Mouse (Mus musculus) splenic B cell, adult 2 months (primary cell): ENCODE results near the gene Dcaf17.

Source experiments
- DNase-seq: peaks from one replicate; pipeline ENCODE4 v3.0.0-alpha.2; 2011; ENCODE audit warnings: low read depth, low spot score
- H3K27me3 ChIP-seq: 2 replicates; pipeline ENCODE4 v1.6.1; 2012; ENCODE audit warnings: mild to moderate bottlenecking, low read length, moderate library complexity, mixed read lengths; ENCODE audit not compliant: control insufficient read depth, poor library complexity, insufficient read depth, severe bottlenecking
- H3K36me3 ChIP-seq: 2 replicates; pipeline ENCODE4 v1.6.1; 2012; ENCODE audit warnings: mild to moderate bottlenecking, low read length, moderate library complexity, mixed read lengths; ENCODE audit not compliant: control insufficient read depth, poor library complexity, insufficient read depth, severe bottlenecking

The Dcaf17 gene

DNA sequence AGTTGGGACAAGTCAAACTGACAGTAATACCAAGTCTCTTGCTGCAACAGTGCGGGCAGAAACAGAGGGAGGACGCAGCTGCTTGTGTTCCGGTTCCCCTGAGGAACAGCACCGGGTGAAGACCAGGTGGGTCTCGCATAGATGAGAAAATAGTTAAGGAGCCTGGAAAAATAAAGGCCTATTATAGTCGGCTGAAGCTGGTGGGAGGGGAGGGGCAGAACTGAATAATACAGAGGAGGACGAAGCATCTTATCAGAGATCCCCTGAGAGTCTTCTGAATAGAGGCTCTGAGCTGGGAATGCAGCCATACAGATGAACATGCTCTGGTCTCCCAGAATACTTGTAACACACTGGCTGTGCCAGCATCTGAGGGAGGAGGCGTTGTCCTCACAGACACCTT is 21.1 kb upstream of the Dcaf17 start:
- H3K27me3 ChIP-seq, result no peaks in the 10 kb centered on the region
- no peak for DNase-seq
- no peaks in the 10 kb centered on the region; the same call in 1 of the 2 replicates for H3K36me3 ChIP-seq

DNA sequence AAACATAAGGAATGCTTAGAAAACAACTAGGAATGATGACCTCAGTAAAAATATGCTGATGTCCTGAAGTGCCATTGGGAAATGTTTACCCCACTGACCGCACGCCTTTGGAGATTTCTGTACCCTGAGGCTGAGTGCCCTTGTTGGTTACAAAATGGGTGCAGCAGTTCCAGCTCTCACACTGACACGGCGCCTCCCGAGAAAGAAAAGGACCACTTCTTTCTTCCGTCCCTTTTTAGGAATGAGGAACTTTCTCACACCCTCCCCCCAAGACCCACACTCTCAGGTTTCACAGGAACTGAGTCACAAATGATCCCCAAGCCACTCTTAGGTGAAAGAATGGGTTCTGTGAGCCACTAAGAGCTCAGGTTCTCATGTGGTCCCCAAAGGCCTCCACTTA is 17.7 kb upstream of the Dcaf17 start:
- H3K27me3 ChIP-seq, result no peaks in the 10 kb centered on the region
- no peaks in the 10 kb centered on the region for H3K36me3 ChIP-seq
- no peak for DNase-seq

DNA sequence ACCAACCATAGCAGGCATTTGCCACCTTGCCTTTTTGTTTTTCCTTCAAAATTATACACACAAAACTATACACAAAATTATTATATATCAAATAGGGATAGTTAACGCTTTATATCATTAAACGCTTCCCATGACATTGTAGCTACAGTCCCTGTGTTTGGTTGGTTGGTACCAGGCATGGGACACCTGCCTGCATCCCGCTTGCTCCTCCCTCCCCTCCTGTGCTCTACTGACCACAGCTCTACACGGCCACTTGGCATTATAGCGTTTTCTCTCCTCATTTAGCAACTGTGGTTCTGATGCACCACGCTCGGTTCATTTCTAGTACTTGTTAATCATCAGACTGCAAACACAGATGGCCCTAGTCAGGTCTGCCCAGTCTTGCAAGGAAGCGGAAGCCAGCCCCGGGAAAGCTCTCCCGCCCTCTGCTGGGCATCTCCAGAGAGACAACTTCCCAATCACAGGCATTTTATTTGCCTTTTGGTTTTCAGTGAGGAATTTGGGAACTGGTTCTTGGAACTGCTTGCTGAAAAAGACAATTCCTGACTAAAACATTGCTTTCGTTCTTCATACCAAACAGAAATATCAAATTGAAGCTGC is 15.5 kb upstream of the Dcaf17 start:
- peak; percentile 61 for DNase-seq
- Histone ChIP-seq H3K36me3 (no peaks in the 10 kb centered on the region), H3K27me3 (no peaks in the 10 kb centered on the region)

DNA sequence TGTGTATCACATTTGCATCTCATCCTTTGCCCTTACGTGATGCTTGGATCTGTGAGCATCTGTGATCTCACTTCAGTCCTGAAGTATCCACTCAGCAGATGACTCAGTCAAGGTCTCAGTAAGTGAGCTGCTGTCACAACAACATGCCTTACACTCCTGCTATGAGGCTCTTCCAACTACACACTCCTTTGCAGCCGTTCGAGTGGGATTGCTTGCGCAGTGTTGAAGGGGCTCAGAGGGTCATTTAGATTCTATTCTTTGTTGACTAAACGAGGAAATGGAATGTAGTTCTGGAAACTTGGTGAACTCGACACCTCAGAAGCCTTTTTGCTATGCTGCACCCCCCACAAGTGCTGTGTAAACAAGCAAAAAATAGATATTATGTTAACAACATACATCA is 9.0 kb upstream of the Dcaf17 start:
- no peaks in the 10 kb centered on the region for H3K36me3 ChIP-seq
- DNase-seq, result no peak
- no peaks in the 10 kb centered on the region for H3K27me3 ChIP-seq

DNA sequence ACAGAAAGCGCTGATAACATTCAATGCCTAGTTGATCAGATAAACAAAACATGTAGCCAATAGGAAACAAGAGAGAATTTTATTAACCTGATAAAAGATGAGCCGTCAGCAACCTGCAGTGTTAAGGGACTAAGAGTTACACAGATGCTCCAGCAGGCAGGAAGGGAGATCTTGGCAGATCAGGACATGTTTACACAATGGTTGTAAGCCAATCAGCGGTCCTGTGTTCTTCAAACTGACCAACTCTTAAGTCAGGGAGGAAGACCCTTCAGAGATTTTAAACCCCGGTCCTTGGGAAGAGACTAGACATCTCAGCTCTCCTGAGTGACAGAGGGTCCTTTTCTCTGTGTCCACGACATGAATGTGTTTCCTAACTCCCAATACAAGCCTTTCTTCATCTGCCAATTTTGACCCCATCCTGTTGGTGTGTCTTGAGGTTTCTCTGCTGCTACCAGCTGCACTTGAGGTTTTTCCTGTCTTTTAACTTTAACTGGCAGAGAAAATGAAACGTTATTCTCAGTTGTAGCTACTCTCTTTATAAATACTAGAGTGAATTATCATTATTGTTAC is 8.3 kb upstream of the Dcaf17 start:
- no peaks in the 10 kb centered on the region for H3K27me3 ChIP-seq
- no peak for DNase-seq
- no peaks in the 10 kb centered on the region for H3K36me3 ChIP-seq

DNA sequence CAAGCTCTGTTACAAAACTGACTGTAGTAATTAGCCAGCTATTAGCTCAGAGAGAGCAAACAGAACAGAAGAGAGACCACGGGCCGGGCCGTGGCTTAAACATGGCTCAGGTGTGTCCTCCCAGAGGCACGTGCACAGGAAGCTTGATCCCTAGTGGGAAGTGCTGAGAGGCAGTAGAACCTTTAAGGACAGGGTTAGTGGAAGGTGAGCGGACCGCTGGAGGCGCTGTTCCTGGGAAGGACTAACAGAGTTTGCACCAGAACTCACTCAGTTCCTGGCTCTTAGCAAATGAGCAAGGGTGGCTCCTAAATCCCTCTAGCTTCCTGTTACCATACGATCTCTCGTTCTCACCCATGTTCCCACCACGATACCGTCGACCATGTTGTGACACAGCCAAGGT is 6.2 kb upstream of the Dcaf17 start:
- DNase-seq, result no peak
- no peaks in the 10 kb centered on the region for H3K27me3 ChIP-seq
- H3K36me3 ChIP-seq, result no peaks in the 10 kb centered on the region

DNA sequence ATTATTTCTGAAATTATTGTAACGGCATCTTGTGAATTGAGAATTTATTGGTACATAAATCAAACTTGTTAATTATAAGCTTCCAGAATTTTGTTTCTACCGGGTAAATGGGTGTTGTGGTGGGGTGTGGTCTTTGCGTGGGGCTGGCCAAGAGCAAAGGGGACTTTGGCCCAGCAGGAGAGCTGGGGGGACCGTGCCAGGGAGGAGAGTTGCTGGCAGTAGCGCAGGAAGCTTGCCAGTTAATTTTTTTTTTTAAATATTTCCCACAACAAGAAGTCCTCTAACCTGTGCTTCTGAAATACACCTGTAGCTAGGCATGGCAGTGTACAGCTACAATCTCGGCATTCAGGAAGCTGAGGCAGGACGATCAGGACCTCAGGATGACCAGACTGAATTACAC is 4.6 kb upstream of the Dcaf17 start:
- H3K27me3 ChIP-seq, result no peaks in the 10 kb centered on the region
- no peak for DNase-seq
- no peaks in the 10 kb centered on the region for H3K36me3 ChIP-seq

DNA sequence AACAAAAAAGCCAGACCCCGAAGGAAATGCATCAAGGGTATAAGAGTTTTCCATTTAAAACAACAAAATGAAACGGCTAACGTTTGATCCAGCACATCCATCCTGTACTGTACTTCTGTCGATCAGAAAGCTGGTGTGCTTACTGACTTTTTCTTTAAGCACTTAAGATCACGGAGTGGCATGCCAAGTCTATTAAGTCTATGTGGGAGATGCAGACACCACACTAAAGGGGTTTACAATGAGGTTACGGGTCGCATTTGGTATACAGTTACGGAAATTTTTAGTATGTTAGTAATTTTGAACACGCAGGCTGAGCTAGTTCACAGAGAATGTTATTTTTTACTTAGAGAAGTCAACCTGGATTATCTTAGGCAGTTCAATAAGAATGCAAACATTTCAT is 412 bp upstream of the Dcaf17 start:
- DNase-seq, result no peak
- H3K27me3 ChIP-seq, result no peaks in the 10 kb centered on the region
- H3K36me3 ChIP-seq, result peaks cover 6% of the 10 kb centered on the region; the same call in 1 of the 2 replicates

DNA sequence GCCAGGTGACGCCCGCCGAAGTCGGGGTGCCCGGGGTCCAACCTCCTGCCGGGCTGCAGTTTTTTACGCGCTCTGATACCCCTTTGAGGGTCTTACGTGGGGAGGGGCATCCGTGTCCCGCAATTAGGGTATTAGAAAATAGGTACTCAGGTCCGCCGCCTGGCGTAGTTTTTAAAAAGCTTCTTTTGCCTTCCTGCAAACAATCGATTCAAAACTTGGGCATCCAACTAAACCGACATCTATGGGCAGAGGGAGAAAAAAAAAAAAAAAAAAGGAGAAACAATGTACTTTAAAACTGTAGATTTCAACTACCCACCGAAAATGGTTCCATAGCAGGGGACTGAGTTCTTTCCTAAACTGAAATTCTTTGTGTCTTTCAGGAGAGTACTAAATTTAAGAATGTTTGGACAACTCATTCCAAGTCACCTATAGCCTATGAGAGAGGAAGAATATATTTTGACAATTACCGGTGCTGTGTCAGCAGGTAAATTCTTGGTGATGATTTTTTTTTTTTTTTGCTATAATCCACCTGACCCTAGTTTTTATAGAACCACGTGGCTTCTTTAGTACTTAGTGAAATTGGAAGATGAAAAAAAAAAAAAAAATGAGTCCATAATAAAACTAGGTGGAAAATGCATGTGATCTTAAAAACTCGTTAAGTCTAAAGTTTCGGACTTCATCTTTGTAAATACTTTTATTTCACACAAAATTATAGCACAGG is 1.1 kb downstream of the Dcaf17 start:
- no peak for DNase-seq
- H3K27me3 ChIP-seq, result no peaks in the 10 kb centered on the region
- H3K36me3 ChIP-seq, result peaks cover 6% of the 10 kb centered on the region; the same call in 1 of the 2 replicates

DNA sequence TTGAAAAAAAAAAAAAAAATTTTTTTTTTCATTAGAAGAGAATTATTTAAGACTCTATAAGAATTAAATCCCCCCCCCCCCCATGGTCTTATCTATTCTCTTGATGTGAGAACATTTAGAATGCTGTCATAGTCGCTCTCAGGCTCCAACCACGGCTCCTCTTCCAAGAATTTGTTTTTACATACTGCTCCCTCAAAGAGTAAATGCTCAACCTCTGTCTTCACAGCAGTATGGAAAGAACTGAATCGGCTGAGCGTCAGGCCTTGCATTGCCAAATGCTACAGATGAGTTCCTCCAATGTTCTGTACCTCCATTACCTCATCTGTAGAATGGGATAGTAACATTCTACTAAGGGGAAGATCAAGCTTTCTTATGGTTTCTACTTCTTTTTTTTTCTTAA is 16.5 kb downstream of the Dcaf17 start:
- Histone ChIP-seq H3K27me3 (no peaks in the 10 kb centered on the region), H3K36me3 (no peaks in the 10 kb centered on the region)
- no peak for DNase-seq

DNA sequence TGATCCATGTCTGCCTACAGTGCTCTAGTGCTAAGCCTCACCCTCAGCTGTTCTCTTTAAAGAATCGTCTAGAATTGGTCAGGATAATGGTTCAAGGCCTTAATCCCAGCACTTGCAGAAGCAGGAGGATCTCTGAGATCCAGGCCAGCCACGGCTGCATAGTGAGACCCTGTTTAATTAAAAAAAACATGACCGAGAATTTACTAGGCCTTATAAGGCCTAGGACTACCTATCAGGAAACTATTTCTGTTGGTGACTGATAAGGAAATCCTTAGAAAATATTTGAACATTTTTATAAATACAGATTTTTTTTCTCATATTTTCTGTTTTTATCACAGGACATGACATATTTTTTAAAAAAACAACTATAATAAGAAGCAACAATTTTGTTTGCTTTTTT is 18.2 kb downstream of the Dcaf17 start:
- Histone ChIP-seq H3K27me3 (no peaks in the 10 kb centered on the region), H3K36me3 (0 out of 2 replicates have a peak, but pooled peaks cover under 1% of the 10 kb centered on the region)
- no peak for DNase-seq

DNA sequence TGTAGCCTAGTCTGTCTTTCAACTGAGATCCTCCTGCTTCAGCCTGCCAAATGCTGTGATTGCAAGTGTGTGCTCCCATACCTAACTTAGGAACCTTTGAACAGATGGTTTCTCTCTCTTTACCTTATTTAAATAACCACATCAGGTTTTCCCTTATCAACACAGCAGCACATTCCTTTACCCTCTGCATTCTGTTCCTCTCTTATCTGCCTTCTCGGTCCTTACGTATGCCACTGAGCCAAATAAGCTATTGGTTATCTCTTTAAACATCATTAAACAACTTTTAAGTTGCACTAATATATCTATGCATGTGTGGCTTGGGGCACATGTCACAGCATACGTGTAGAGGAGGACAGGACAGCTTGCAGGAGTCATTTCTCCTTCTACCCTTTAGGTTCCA is 18.7 kb downstream of the Dcaf17 start:
- DNase-seq, result no peak
- H3K27me3 ChIP-seq, result no peaks in the 10 kb centered on the region
- H3K36me3 ChIP-seq, result 0 out of 2 replicates have a peak, but pooled peaks cover 1% of the 10 kb centered on the region

DNA sequence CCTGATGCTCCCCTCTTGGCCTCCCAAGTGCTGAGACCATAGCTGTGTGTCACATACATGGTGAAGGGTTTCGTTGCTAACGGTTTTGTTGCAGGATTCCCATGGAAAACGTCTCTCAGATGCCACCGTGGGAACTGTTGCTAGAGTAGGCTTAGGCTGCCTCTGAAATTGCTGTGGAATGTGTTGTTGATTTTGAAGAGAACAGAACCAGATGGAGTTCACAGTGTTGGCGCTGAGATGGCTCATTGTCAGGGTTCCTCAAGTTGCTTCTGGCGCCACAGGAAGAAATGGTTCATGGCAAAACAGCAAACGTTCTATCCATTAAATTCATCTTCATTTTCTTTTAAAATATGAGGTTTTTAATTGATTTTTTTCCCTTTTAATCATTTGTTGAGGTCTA is 27.3 kb downstream of the Dcaf17 start:
- no peak for DNase-seq
- H3K36me3 ChIP-seq, result peaks cover 13% of the 10 kb centered on the region; the same call in 1 of the 2 replicates
- H3K27me3 ChIP-seq, result no peaks in the 10 kb centered on the region

DNA sequence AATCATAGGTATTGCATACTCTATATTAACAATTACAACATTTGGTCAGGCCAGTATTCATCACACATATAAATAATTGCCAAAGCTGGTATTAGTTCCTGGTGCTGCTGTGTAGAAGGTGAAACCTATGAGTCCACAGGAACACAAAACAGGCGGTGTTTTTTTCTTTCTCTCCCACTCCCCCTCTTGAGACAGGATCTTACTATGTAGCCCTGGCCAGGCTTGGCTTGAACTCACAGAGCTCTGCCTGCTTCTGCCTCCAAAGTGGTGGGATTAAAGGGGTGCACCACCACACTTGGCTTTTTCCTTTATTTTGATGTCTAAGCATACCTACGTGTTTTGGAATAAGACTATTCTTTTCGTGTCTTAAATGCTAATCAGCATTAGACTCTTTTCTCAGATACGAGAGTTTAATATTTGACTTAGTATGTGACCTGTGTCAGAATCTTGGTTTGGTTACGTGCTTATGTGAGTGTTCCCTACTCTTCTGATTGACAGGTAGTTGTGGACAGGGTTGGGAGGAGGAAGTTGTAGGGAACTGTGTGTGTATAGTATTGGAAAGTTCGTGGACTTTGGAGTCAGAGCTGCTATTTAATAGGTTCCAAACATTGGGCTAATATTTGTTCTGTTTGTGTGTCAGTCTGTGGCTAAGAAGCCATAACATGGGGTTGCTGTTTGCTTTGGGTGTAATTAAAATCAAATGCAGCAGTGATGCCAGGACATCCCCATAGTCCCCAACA is 28.5 kb downstream of the Dcaf17 start:
- peaks cover 12% of the 10 kb centered on the region; the same call in 1 of the 2 replicates for H3K36me3 ChIP-seq
- no peak for DNase-seq
- no peaks in the 10 kb centered on the region for H3K27me3 ChIP-seq

DNA sequence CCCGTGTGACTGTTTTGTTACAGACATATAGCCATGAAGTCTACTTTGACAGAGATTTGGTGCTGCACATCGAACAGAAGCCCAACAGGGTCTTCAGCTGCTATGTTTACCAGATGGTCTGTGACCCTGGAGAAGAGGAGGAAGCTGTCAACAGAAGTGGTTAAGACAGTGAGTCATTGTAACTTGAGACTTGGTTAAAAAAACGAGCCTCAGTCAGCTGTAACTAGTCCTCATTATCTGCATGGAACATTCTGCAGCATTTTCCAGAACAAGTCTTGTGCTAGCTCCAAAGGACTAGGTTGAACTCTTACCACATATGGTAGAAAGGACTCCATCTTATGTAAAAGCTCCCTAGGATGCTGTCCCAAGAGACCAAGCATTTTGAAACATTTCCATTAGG is 34.6 kb downstream of the Dcaf17 start:
- no peak for DNase-seq
- no peaks in the 10 kb centered on the region for H3K27me3 ChIP-seq

More for the DNA sequence above, 34.6 kb downstream of the Dcaf17 start:
- peaks cover 9% of the 10 kb centered on the region; the same call in 1 of the 2 replicates for H3K36me3 ChIP-seq
